Comparison of ENCODE assay signal across 8 mouse cellular contexts in the genomic region with DNA sequence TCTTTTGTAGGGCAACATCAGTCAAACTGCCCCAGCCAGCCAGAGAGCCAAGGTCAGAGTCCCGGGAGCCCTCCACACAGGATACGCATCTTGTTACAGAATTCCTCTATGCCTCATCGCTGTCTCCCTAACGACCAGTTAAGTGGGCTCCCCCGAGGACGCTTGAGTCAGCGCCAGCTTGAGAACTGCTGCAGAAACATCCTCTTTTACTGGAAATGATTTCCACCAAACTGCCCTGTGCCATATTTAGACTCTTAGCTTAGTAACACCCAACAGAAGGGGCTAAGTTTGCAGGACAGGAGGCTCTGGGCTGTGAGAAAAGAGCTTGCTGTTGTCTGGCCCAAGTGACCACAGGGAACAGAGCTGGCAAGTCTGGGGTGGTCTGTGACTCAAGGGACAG.
DNase-seq lines count a peak whose midpoint lies in the region; ATAC-seq and TF ChIP-seq lines count a peak whose summit lies in the region.

No protein-coding gene starts in this region.

- H3K27me3 ChIP-seq in hindbrain, embryonic 11.5 days (ENCODE audit: control insufficient read depth, insufficient read depth, low read length), result no peaks in the 10 kb centered on the region
- peaks cover 24% of the 10 kb centered on the region; the same call in 1 of the 2 replicates for H3K27me3 ChIP-seq in hindbrain, embryonic 12.5 days
- H3K27me3 ChIP-seq in Patski, result no peaks in the 10 kb centered on the region
- no peaks in the 10 kb centered on the region for H3K27me3 ChIP-seq in kidney, embryonic 14.5 days (ENCODE audit: control insufficient read depth, insufficient read depth, low read length)

- no peak overlapping the region; the same call in 1 of the 2 replicates for H3K4me2 ChIP-seq in hindbrain, embryonic 11.5 days (replicated peaks; ENCODE audit: low read depth, low read length)
- H3K4me2 ChIP-seq in hindbrain, embryonic 12.5 days (replicated peaks), result no peak overlapping the region
- no peak overlapping the region for H3K4me2 ChIP-seq in kidney, embryonic 14.5 days (replicated peaks; ENCODE audit: low read depth, low read length)

- in situ Hi-C loops in Patski (cut with MboI; ENCODE audit: low pct_unique_long_range_greater_than_20kb), result no loop called here

- 11% methylated on average over 7 of the region's 7 CpGs for WGBS in hindbrain, embryonic 11.5 days
- 8% methylated on average over 7 of the region's 7 CpGs for WGBS in hindbrain, embryonic 12.5 days
- 11% methylated on average over 7 of the region's 7 CpGs for WGBS in kidney, embryonic 14.5 days

- H3K27ac ChIP-seq in hindbrain, embryonic 11.5 days (ENCODE audit: low read depth, low read length), result no peak overlapping the region
- no peak overlapping the region for H3K27ac ChIP-seq in hindbrain, embryonic 12.5 days
- H3K27ac ChIP-seq in kidney, embryonic 14.5 days (ENCODE audit: low read depth, low read length), result no peak overlapping the region

- CTCF ChIA-PET in Patski (lab: Charles Lee), result interaction anchor here (2.2 kb wide), 1 partner anchor 10 kb away, joined by 5 read pairs; no protein-coding TSS in a partner anchor

- no peak overlapping the region for H3K4me3 ChIP-seq in hindbrain, embryonic 11.5 days (ENCODE audit: low read depth, low read length)
- no peak overlapping the region for H3K4me3 ChIP-seq in hindbrain, embryonic 12.5 days
- no peak overlapping the region for H3K4me3 ChIP-seq in kidney, embryonic 14.5 days (ENCODE audit: low read length)

- no peaks in the 10 kb centered on the region for H3K9me3 ChIP-seq in hindbrain, embryonic 11.5 days (ENCODE audit: control insufficient read depth, low read length)
- H3K9me3 ChIP-seq in hindbrain, embryonic 12.5 days (replicated peaks), result no peaks in the 10 kb centered on the region
- H3K9me3 ChIP-seq in kidney, embryonic 14.5 days (ENCODE audit: control insufficient read depth, low read length), result no peaks in the 10 kb centered on the region

- POLR2A ChIA-PET in Patski (lab: Charles Lee), result no interaction called here

- H3K9ac ChIP-seq in hindbrain, embryonic 11.5 days (ENCODE audit: low read depth, low read length), result no peak overlapping the region
- H3K9ac ChIP-seq in hindbrain, embryonic 12.5 days, result no peak overlapping the region
- no peak overlapping the region for H3K9ac ChIP-seq in kidney, embryonic 14.5 days (ENCODE audit: low read depth, low read length)

- peak; percentile 58 for DNase-seq in hindbrain, embryonic 11.5 days (ENCODE audit: low spot score)
- DNase-seq in Patski (ENCODE audit: low read depth, low spot score) (peak; percentile 85), liver (no peak)
- peak; percentile 13 for DNase-seq in embryo, embryonic 11.5 days (ENCODE audit: low read depth, low spot score)
- DNase-seq in left cerebral cortex, adult 9 months (ENCODE audit: low spot score in 2 of 2), result peak; percentile 6 to 19
- peak; percentile 2 to 5 for DNase-seq in right cerebral cortex, postnatal 36 days (ENCODE audit: low spot score in 2 of 2)

- TF ChIP-seq CTCF in Patski (IDR thresholded peaks at IDR 0.05), result no peak

- no peaks in the 10 kb centered on the region for H3K36me3 ChIP-seq in hindbrain, embryonic 11.5 days (ENCODE audit: control insufficient read depth, insufficient read depth, low read length)
- H3K36me3 ChIP-seq in hindbrain, embryonic 12.5 days, result no peaks in the 10 kb centered on the region
- no peaks in the 10 kb centered on the region for H3K36me3 ChIP-seq in kidney, embryonic 14.5 days (ENCODE audit: control insufficient read depth, insufficient read depth, low read length)

- H3K4me1 ChIP-seq in hindbrain, embryonic 11.5 days (replicated peaks; ENCODE audit: control insufficient read depth, insufficient read depth, low read length), result no peaks in the 10 kb centered on the region
- peaks cover 5% of the 10 kb centered on the region for H3K4me1 ChIP-seq in hindbrain, embryonic 12.5 days
- H3K4me1 ChIP-seq in kidney, embryonic 14.5 days (ENCODE audit: control insufficient read depth, insufficient read depth, low read length), result no peaks in the 10 kb centered on the region

- ATAC-seq in hindbrain, embryonic 11.5 days (ENCODE audit: low FRiP score), result no peak
- ATAC-seq in hindbrain, embryonic 12.5 days (ENCODE audit: low FRiP score), result no peak
- peak; percentile 71 for ATAC-seq in Patski
- no peak for ATAC-seq in kidney, embryonic 14.5 days (ENCODE audit: low FRiP score, low TSS enrichment)
